Mouse (Mus musculus): ENCODE results near the gene Cryzl1. TPM values are rescaled to one million over a fixed set of nuclear protein-coding genes. Genes with fewer than 3 reads are reported as not detected.

The Cryzl1 gene
- polyA plus RNA-seq, 1 experiment: 55.0 TPM

DNA sequence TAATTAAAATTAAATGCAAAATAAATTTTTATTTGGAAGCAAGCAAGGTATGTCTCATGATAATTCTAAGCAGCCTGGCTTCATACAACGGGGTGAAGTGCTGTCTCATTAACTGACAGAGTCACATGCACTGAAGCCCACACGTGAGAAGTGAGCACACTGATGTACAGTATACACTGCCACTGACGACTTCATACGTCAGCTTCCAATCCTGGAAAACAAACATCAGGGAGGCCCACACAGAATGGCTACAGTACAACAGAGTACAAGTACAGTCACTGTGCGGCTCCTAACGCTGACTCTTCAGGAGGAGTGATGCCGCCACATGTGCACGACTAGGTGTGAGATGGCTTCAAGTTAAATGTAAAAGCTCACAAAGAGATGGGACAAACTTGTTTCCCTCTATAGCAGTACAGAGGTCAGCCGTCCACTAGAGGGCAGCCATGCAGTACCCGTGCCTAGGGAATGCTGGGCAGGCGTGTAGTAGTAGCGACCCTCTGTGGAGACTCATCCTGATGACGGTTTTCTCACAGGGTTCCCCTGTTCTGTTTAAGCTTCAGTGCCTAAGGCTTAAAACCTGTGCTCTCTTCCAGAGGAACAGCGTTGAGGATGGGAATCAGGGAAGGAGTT is 34.2 kb downstream of the Cryzl1 start:
- TF ChIP-seq CTCF (IDR thresholded peaks at IDR 0.05; ENCODE audit: low read depth, low read length): peak; percentile 93
- no peak for TF ChIP-seq POLR2A (IDR thresholded peaks at IDR 0.05; ENCODE audit: borderline replicate concordance, low read depth, low read length)
- Histone ChIP-seq H3K27ac (ENCODE audit: insufficient read depth, low read depth, low read length) (no peak overlapping the region), H3K4me3 (ENCODE audit: insufficient read depth, low read length) (no peak overlapping the region), H3K4me1 (ENCODE audit: control insufficient read depth, insufficient read depth, low read length) (peaks cover 10% of the 10 kb centered on the region)

GRCm38 (mm10) chr16:91689791-91690190 is 39.0 kb downstream of the Cryzl1 start:
- TF ChIP-seq CTCF (IDR thresholded peaks at IDR 0.05; ENCODE audit: low read depth, low read length): no peak
- TF ChIP-seq POLR2A (IDR thresholded peaks at IDR 0.05; ENCODE audit: borderline replicate concordance, low read depth, low read length): no peak
- H3K27ac ChIP-seq (ENCODE audit: insufficient read depth, low read depth, low read length): no peak overlapping the region
- no peak overlapping the region for H3K4me3 ChIP-seq (ENCODE audit: insufficient read depth, low read length)
- peaks cover 21% of the 10 kb centered on the region for H3K4me1 ChIP-seq (ENCODE audit: control insufficient read depth, insufficient read depth, low read length)

DNA sequence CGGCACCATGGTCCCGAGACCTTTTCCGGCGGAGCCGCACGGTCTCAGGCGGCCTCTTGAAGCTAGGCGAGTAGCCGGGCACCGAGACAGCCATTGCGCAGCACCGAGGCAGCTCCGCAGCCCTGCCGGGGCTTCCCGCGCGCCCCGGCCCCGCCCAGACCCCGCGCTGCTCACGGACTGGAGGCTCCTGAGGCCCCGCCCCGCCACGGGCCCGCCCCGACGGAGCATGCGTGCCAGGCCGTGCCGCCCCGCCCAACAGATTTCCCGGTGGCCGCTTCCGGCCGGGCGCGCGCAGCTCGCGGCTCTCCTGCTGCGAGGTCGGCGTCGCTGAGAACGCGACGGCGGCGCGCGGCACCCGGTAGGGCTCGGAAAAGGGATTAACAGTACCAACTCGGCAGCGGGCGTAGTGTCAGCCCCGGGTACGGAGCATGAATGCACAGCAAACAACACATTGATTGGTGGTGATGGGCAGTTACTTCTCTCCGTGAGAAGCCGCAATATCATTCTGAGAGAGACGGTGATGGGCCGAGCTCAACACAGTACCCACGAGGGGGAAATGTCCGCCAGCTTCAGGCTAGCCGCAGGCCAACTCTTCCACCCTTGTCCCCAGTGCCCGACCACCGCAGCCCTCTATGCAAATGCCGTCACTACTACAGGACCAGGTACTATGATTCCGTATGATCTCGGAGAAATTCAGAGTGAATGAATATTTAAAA is 40.0 kb downstream of the Cryzl1 start, which contains the start of gene Donson:
Gene Donson (minus strand): TSS at position 152 of the 716 bp plus-strand sequence.
- peaks cover 21% of the 10 kb centered on the region for H3K4me1 ChIP-seq (ENCODE audit: control insufficient read depth, insufficient read depth, low read length)
- peak within 1 kb of the TSS; percentile 78 for H3K4me3 ChIP-seq (ENCODE audit: insufficient read depth, low read length)
- peak within 1 kb of the TSS; percentile 78 for H3K27ac ChIP-seq (ENCODE audit: insufficient read depth, low read depth, low read length)
- TF ChIP-seq CTCF (IDR thresholded peaks at IDR 0.05; ENCODE audit: low read depth, low read length): no peak
- no peak for TF ChIP-seq POLR2A (IDR thresholded peaks at IDR 0.05; ENCODE audit: borderline replicate concordance, low read depth, low read length)

DNA sequence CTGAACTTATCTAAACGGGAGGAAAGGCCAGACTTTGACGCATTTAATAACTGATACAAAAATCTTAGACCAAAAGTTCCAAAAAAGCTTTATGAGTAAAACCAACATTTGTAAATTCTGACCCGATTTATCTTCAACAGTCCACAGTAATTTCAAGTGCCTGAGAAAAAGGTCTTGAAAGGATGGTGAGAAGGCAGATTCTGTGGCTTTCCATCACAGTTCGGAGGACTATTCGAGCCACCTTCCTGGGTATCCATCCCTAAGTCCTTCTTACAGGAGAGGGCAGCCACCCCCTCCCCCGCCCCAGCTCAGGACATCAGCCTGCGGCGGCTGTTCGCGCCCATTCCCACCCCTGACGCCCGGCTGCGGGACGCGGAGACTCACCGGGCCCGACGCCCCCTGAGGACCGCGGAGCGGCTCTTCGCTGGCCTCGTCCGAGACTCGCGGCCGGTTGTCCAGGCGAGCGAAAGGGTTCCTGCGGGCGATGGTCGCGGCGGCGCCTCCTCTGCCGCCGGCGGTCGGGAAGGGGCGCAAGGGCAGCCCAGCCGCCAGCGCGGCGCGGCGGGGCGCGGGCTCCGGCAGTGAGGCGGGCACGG is 40.7 kb downstream of the Cryzl1 start:
- Histone ChIP-seq H3K4me3 (ENCODE audit: insufficient read depth, low read length) (peak overlapping the region; percentile 78), H3K4me1 (ENCODE audit: control insufficient read depth, insufficient read depth, low read length) (peaks cover 21% of the 10 kb centered on the region), H3K27ac (ENCODE audit: insufficient read depth, low read depth, low read length) (peak overlapping the region; percentile 32; the same call in 1 of the 2 replicates)
- TF ChIP-seq CTCF (IDR thresholded peaks at IDR 0.05; ENCODE audit: low read depth, low read length) (no peak), POLR2A (IDR thresholded peaks at IDR 0.05; ENCODE audit: borderline replicate concordance, low read depth, low read length) (no peak)

DNA sequence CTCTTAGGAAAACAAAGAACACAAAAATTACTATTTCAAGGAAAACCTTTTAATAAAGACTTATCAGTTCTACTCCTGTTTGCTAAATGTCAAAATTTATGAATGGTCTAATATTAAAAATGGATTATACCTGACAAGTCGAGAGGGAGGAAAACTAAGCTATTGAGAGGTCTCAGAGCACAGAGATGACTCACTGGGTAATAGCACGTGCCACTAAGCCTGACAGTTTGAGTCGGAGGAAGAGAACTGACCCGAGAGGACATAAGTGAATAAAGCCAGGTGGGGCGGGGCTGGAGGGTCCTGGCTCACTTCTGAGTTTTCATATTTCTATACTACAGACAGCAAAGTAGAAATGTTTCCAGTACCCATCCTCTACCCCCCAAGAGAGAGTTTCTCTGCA is 42.4 kb downstream of the Cryzl1 start:
- peaks cover 21% of the 10 kb centered on the region for H3K4me1 ChIP-seq (ENCODE audit: control insufficient read depth, insufficient read depth, low read length)
- H3K4me3 ChIP-seq (ENCODE audit: insufficient read depth, low read length): no peak overlapping the region
- TF ChIP-seq POLR2A (IDR thresholded peaks at IDR 0.05; ENCODE audit: borderline replicate concordance, low read depth, low read length): no peak
- no peak for TF ChIP-seq CTCF (IDR thresholded peaks at IDR 0.05; ENCODE audit: low read depth, low read length)
- no peak overlapping the region for H3K27ac ChIP-seq (ENCODE audit: insufficient read depth, low read depth, low read length)

DNA sequence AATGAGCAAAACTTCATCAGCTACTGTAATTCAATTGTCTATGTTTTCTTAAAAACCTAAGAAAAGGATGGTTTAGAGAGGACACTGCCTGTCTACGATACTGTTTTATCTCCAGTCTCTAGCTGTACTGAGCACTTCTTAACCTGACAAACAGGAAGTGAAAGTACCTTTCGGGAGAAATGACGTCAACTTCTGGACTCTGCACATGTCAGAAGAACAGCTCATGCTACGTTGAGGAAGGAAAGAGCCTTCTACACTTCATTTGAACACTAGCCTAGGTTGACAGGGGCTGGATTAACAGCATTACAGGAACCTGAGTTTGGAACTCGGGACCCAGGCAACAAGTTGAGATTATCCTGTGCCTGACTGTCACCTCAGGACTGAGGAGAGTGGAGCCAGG is 43.2 kb downstream of the Cryzl1 start:
- Histone ChIP-seq H3K27ac (ENCODE audit: insufficient read depth, low read depth, low read length) (peak overlapping the region; percentile 28), H3K4me1 (ENCODE audit: control insufficient read depth, insufficient read depth, low read length) (peaks cover 21% of the 10 kb centered on the region), H3K4me3 (ENCODE audit: insufficient read depth, low read length) (no peak overlapping the region)
- TF ChIP-seq CTCF (IDR thresholded peaks at IDR 0.05; ENCODE audit: low read depth, low read length): no peak
- no peak for TF ChIP-seq POLR2A (IDR thresholded peaks at IDR 0.05; ENCODE audit: borderline replicate concordance, low read depth, low read length)

DNA sequence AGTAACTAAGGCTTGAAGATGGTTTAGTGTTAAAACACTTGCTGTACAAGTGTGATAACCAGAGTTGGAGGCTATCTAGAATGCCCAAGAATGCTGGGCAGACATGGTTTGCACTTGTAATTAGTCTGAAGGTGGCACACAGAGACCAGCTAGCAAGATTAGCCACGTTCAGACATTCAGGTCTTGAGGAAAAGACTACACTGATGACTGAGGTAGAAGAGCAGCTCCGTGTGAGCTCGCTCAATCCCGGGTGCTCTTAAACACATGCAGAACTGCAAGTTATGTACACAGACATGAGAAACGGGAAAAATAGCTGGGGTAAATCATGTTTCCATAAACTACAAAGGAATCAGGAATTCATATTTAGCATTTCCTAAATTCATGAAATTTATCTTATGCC is 48.1 kb downstream of the Cryzl1 start:
- Histone ChIP-seq H3K4me3 (ENCODE audit: insufficient read depth, low read length) (no peak overlapping the region), H3K27ac (ENCODE audit: insufficient read depth, low read depth, low read length) (no peak overlapping the region), H3K4me1 (ENCODE audit: control insufficient read depth, insufficient read depth, low read length) (peaks cover 3% of the 10 kb centered on the region)
- TF ChIP-seq POLR2A (IDR thresholded peaks at IDR 0.05; ENCODE audit: borderline replicate concordance, low read depth, low read length) (no peak), CTCF (IDR thresholded peaks at IDR 0.05; ENCODE audit: low read depth, low read length) (no peak)

- TF ChIP-seq POLR2A (IDR thresholded peaks at IDR 0.05; ENCODE audit: borderline replicate concordance, low read depth, low read length): no peak
- no peak for TF ChIP-seq CTCF (IDR thresholded peaks at IDR 0.05; ENCODE audit: low read depth, low read length)
- Histone ChIP-seq H3K4me1 (ENCODE audit: control insufficient read depth, insufficient read depth, low read length) (no peaks in the 10 kb centered on the region), H3K27ac (ENCODE audit: insufficient read depth, low read depth, low read length) (no peak overlapping the region), H3K4me3 (ENCODE audit: insufficient read depth, low read length) (no peak overlapping the region)
Observed at GRCm38 (mm10) chr16:91678147-91678911, 50.4 kb downstream of the Cryzl1 start.

DNA sequence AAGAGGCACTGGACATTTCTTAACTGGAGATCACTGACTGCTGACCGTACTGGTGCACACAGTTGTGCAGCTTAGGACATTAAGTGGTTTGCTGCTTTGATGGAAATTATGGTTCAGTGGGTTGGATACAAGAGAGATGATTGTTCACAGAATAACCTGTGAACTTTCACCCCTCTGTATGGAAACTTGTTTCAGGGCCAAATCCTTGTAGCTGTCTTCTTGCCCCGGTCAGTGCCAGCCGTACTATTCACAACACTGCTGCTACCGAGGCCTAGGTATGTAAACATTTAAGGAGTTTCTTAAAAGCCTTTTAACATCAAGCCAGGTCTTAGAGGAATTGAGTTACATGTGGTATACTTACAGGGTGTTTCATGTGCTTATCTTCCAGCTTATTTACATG is 54.3 kb downstream of the Cryzl1 start:
- Histone ChIP-seq H3K4me1 (ENCODE audit: control insufficient read depth, insufficient read depth, low read length) (no peaks in the 10 kb centered on the region), H3K4me3 (ENCODE audit: insufficient read depth, low read length) (no peak overlapping the region), H3K27ac (ENCODE audit: insufficient read depth, low read depth, low read length) (no peak overlapping the region)
- TF ChIP-seq CTCF (IDR thresholded peaks at IDR 0.05; ENCODE audit: low read depth, low read length): no peak
- no peak for TF ChIP-seq POLR2A (IDR thresholded peaks at IDR 0.05; ENCODE audit: borderline replicate concordance, low read depth, low read length)
